Mouse (Mus musculus) kidney, postnatal 4 days (tissue): Measurements from ENCODE around the gene St5.

Experiments used
- DNase-seq, 2 experiments: peaks; one replicate each; pipeline ENCODE4 v3.0.0; 2021; ENCODE audit warnings: mixed read lengths in 2 of 2

Gene St5

DNA sequence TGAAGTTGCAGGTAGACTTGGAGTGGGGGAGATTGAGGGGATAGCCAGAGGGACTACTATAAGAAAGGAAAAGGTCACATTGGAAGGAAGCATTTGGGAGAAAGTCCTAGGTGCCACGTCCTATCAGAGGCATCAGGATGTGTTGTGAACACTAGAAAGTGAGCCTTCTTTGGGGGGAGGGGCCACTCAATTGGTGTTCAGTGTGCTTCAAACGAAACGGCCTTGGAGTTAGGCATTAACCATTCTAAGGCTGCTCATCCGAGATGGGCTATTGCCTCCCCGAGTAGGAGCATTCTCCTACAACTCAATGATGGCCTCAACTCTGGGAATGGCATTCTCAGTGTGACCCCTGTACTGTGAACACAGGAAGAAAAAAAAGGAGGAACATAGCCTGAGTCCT, 140.7 kb downstream of the St5 start:
- peak; percentile 31 to 62 for DNase-seq

DNA sequence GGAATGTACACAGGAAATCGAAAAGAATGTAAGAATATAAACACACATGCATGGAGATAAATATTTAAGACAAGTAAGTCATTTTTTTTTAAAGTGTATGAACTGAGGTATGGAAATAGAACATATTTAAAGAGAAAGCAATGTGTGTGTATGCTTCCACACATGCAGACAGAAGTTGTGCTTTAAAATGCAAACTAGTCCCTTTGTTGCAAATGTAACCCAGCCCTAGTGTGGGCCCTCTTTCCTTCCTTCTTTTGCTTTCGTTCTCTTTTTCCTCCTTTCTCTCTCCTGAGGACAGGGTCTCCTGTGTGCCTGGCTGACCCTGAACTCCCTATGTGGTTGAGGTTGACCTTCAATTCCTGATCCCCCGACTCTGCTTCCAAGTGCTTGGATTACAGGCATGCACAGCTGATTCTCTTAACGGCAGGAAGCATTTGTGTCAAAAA, 141.2 kb downstream of the St5 start:
- no peak for DNase-seq

DNA sequence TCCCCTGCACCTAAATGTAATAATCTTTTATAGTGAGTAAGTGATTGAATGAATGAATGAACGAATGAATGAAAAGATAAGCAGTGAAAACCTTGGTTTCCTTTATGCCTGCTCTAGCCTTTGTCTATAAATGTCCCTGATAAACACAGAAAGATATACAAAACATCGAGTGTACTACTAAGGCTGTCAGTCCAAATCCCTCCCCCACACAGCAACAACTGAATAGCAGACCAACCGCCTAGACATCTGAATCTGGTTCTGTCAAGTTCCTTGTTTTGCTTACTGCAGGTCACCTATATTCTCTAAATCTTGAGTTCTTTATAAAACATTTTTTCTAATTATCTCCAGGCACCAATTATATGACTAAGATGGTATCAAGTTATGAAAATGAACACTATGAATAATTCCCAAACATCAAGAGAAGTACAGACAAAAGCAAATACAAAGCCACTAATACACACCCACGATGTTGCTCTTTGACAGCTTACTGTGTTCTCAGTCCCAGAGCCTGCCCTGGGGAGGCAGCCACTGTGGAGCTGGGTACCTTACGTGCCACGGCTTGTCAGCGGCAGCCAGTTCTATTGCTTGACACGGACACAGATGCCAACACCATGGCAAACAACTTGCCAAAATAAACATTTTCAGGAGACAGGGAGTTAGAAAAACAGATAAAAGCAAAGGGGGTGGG, 141.8 kb downstream of the St5 start:
- peak in 1 of 2 experiments; percentile 47 for DNase-seq

DNA sequence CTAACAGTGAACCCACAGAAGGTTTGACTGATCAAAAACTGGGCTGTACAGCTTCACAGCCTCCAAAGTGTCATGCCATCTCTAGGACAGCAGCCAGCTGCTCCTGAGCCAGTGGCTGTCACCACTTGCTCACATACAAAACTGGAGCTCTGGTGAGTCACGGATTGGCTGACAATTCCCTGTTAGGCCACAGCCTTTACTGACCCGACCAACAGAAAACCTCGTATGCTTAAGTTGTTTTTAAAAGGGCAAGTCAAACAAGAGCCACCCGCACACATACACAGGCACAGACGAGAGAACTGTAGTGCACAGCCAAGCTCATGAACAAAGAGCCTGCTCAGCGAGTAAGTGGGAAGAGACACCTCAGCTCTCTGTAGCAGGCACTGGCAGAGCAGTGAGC, 143.9 kb downstream of the St5 start:
- DNase-seq: no peak

DNA sequence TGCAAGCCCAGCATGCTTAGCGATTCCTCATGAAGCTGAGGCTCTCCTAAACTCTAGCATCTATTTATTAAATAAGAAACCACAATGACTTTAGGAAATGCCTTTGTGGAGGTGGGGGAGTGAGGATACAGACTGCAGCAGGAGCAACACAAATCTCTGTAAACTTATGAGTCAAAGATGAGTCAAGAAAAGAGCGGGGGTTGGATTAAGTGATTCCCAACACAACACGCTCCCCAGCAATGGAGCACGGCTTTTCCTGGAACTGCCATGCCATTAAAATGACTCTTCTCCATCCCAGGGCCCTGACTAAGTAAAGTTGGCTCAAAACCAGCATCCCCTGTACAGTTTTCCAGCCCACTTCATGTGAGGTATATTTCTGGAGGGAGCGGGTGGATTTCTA, 156.7 kb downstream of the St5 start:
- no peak for DNase-seq

DNA sequence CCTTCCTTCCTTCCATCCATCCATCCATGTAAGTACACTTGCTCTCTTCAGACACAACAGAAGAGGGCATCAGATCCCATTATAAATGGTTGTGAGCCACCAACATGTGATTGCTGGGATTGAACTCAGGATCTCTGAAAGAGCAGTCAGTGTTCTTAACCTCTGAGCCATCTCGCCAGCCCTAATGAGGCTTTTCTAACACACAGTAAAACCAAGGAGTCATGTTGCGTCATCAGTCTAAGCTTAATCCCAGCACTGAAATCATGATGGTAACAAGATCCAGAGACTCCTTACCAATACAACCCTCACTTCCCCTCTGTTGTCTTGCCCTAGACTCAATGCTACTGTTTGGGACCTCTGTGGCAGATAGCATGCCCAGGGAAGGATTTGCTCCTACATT, 157.2 kb downstream of the St5 start:
- no peak for DNase-seq

DNA sequence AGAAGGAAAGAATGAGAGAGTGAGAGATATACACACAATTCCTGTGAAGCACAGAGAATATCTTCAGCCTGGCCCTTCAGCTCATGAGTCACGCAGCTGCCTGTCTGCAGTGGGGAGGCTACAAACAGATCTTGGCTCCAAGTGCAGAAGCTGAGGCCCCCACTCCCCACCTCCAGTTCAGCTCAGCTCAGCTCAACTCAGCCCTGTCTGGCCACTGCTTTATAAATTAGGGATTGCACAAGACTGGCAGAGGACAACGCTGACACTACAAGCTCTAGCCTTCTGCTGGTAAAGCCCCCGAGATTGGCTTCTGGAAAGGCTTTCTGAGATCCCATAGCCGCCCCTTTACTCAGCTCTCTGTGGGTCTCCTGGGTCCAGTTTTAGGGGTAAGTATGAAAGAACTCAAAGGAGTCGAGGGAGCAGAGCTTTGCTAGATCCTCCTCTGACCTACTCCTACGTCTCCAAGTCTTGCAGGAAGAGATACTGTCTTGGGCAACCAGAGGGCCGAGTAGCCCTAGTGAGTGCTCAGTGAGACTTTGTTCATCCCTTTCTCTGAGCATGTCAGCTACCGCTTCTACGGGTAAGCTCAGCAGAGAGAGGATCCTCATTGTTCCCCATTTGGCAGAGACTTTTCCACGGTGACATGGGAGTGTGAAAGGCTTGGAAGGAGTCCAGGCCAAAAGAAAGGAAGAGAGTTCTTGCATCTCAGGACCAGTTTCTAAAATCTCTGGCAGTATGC, 158.0 kb downstream of the St5 start:
- no peak for DNase-seq

DNA sequence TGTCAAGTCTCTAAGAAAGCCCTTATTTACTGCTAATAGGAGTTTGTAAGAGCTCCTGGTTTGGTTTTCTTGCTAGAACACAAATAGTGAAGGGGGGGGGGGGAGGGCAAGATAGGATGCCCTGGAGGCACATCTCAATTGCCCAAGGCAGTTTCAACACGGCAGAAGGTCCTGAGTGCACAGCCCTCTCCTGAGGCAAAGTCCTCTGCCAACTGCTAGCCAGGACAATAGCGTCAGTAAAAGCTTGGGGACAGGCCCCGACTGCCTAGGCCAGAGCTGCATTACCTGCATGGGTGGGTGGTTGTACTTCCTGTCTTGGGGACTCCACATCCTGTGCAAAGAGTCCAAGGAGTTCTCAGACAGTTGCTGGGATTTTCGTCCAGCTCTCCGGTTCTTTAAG, 158.6 kb downstream of the St5 start:
- no peak for DNase-seq

DNA sequence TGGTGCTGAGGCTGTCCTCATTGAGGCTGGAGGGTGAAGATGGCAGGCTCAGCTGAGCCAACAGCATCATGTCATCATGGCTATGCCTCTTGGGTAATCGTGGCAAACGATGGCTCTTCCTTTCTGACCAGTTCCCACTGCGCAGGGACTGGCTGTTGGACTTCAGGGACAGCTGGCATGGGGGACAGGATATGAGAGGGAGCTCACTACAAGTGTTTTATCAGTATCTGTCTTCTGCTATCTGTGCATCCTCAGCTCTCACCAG, 161.1 kb downstream of the St5 start:
- DNase-seq: no peak

DNA sequence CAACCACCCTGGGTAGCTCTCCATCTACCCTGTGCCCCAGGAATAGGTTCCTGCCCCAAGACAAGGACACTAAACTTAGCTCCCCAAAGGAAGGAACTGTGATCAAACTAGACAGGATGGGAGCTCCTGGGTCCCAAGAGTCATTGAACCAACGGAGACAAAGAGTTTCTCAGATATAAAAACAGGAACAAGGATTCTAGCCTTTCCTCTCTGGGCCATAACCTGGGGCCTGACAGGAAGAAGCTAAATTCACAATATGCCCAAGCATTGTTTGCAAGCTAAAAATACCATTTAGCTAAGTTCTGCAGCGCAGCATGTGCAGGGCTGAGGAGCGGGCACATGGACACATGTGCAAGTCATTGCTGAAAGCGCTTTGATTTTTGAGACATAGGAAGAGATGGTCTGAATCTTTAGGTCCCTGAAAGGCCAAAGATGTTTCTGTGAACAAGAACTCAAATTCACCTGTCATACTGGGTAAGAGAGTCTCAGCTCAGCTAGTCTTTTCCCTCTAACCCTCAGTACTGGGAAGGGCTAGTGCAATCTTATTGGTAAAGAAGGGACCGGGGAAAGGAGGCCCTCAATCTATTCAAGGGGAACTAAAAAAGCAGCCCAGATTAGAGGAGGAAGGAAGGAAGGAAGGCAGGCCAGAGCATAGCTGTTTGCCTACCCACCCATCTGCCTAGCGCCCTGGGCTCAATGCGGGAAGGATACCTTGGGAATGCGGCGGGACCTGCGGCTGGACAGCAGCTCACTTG, 161.6 kb downstream of the St5 start:
- no peak for DNase-seq

DNA sequence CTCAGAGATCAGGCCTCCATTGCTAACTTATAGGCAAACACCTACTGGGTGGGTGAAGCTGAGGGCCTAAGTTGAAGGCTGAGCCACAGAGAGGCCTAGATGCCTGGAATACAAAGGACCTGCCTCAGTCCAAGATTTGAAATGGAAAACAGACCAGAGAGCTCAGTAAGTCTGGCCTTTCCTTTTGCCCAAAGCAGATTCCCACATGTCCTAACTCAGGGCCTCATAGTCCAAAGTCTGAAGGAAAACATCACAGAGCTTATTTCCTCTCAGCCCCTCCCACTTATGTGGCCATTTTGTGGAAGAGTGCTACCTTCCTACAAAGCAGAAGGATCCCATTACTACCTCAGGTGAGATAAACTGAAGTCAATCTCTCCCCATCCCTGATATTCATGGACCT, 162.5 kb downstream of the St5 start:
- DNase-seq: no peak

DNA sequence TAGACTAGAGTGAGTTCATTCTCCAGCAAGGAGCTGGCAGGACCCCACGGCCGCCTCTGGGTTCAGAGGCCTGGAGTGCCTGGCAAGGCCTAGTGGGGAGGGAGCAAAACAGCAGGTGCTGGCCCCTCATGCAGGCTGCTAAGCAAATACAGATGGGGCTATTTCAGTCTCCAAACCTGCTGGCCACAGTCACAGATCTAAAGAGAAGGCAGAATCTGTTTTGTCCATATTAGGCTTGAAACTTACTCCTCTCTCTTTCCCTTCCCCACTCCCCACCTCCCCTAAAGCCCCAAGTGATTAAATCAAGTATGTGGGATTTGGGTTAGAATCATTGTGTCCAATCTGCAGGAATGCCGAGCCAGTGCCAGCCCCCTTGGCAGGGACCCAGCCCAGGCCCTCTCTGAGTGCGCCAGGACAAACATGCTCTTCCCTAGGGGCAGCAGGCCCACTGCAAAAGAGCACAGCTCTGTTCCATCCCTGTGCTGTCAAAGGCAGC, 166.9 kb downstream of the St5 start:
- peak; percentile 77 to 85 for DNase-seq

DNA sequence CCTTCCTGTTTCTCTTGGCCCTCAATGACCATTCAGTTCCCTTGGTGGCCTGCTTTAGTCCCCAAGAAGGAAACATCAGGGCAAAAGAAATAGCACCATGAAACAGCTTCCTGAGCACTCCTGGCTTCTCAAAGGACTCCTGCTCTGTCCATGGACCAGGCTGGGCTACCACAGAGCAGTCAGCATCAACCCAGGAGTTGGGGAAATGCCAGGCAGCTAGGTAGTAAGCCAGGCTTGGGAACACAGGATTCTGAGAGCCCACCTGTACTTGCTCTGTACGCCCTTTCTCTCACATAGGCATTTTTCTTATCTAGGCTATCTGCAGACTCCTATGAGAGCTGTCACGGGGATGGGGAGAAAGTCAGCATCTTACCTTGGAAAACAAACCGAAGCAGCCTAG, 168.5 kb downstream of the St5 start:
- DNase-seq: no peak

DNA sequence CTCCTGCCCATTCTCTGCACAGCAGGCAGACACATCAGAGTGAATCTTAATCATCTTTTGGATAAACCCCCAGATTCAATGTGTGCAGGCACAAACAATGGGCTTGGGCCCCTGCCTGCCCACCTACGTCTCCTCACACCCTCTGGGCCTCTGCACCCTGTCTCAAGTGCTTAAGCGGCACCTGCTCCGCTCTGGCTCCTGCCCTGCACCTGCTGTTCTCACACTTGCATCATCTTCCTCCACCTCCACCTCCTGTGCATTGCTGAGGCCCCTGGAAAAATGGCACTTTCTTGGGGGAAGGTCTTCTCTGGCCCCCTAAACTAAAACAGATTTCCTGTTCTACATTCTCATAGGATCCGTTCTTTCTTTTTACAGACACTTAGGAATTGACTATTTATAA, 169.5 kb downstream of the St5 start:
- no peak for DNase-seq

DNA sequence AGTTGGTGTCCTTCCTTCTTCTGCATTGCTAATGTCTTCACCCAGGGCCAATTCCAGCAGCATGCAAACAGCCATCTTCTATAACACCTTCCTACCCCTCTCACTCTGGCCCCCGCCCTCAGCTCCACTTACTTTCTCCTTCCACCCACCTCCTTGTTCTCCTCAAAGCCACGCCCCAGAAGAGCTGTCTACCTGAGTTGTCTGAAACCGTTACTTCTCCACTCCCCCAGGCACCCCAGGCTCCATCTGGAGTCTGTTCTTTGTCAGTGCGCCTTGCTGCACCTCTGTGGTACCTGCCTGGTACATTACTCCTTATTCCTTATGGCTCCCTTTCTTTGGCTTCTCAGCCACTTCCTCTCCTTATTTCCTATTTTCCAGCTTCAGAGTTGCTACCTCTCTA, 170.3 kb downstream of the St5 start:
- DNase-seq: no peak

DNA sequence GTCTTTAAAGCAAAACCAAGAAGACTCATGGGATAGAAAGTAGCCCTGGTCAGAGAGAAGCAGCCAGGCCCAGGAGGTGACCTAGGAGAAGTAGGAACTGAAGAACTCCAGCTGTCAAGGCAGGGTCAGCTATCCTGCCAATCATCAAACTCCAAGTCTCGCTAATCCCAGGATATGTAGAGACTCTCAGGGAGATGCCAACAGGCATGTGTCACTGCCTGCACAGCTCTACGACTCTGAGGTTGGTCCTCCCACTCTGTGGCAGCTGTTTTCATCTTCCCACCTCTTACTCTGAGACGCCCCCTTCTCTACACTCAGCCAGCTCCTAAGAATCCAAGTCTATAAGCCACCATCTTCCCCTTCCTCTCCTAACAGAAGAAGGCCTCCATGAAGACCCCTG, 170.7 kb downstream of the St5 start:
- no peak for DNase-seq

DNA sequence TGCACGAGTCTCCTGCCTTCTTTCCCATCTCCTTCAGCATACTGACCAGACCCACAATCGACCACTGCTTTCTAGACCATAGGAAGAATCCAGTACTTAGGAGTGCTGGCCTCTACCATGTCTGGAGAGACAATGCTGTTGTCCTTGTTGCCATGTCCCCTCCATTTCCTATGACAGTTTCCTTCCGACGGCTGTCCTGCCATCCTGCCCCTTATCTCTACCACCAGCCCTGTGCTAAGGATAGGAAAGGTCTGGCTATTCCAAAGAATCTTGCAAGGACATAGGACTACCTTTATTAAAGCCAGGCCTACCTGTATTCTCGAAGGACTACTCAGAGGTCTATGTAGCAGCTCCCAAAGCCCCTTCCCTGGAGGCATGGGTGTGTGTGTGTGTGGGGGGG, 171.9 kb downstream of the St5 start:
- no peak for DNase-seq

DNA sequence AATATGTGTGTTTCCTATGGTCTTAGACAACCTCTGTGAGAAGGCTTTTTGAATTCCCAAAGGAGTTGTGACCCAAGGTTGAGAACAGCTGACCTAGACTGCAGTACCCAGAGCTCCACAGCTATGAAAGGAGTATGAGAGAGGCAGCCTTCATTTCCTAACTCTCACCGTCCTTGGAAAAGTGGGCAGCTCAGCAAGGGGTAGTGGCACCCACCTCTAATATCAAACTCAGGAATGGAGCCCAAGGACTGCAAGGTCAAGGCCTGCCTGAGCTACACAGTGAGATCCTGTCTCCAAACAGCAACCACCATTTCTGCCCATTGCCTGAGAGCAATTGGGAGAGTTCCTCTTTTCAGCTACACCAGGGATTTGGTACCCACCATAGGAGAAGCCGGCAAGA, 173.7 kb downstream of the St5 start:
- DNase-seq: no peak

DNA sequence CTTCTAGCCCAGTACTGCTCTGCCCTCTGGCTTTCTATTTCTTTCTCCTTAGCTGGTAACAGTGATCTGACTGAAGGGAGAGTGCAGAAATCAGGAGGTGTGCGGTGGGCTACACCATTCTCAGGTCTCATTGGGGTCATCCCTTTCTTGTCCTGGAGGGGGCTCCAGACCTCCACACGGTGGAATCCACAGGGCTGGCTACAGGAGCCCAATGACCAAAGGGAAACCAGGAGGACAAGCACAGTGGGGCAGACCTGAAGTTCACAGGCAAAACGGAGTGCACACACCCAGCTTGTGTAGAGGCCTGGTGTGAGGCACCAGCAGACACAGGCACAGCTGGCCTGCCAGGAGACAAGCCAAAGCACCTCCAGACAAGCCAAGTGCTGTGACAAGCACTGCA, 175.0 kb downstream of the St5 start:
- DNase-seq: peak; percentile 81 to 84

DNA sequence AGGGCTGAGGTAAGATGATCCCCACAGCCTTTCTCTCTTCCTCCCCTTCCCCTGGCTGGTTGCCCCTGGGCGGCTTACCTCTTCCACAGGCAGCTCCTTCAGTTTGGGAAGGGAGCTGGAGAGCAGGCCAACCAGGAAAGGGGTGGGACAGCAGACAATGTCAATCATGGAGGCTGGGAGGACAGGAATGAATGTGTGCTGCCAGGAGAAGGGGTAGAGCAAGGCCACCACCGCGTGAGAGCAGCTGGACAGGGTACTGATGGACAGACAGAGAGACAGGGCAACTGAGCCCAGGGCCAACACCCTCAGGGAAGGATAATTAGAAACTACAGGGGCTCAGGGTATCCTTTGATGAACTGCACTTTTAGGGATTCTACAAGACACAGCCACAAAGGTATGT, 175.9 kb downstream of the St5 start:
- DNase-seq: no peak

DNA sequence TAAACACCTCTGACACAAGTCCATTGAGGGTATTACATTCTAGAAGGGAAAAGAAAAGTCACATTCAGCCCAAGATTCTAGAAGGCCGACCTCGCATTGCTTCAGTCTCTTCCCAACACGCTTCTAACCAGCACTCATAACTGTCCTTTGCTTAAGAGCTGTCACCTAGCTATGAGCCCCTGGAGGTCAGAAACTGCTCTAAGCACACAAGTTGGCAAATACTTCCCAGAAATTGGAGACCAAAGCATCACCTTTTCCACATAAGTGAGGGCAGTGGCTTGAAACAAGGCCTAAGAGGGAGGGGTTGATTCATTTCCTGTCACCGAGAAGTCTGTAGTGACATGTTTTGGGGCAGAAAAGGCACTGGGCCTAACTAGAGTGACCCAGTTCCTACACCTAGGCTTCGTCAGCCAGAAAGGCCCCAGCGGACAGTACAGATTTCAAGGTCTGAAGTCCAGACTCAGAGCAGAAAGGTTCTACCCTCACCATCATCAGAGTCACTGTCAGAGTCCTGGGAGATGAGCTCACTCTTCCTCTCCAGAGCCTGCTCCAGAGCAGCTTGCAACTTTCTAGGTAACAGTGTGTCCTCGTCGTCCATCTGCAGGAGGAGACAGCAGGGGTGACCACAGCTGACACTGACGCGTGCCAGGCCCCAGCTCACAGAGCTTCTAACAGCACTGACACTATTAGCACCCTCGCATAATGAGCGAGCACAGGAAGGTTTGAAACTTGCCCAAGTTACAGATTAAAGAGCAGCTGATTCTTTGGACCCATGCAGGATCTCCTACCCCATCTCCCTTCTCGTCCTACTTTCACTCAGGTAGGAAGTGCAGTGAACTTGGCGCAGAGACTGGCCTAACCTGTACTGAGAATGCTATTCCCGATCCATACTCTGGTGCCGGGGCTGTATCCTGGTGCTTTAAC, 177.4 kb downstream of the St5 start:
- no peak for DNase-seq

DNA sequence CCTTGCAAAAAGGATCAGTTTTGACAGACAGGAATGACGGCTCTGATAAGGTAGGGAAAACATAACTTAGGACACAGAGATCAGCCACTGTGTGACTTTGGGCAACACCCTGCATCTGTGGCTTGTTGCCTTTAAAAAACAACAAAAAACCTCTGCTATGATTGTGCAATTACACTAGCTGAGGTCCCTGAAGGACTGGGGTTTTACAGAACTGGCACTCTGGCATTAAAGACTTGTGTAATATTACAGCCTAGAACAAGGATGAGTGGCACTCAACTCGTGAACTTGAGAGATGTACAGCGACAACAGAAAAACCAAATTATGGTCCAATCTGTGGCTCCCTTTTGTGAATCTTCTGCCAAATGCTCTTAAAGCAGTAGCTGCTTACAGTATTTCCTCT, 178.6 kb downstream of the St5 start:
- DNase-seq: no peak

DNA sequence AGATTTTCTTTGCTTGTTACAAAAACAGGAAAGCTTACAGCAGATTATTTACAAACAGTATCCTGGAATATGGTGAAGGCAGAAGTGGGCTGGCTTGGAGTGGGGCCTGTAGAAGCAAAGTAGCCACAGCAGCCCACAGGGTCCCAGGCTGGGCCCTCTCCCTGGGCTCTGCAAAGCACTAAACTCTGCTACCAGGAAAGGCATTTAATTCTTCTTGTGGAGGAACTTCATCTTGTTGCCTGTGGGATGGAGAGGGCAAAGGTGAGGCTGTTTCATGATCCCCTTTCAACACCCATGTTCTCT, 179.0 kb downstream of the St5 start:
- no peak for DNase-seq
